Mouse (Mus musculus) liver, embryonic 16.5 days (tissue): ENCODE results near the gene Olfr937. TPM values are rescaled to one million over a fixed set of nuclear protein-coding genes. Genes with fewer than 3 reads are reported as not detected.

ENCODE experiments used
- ATAC-seq: fragments of 200-750 bp; cut with Nextera tagmentation; 2 replicates; pipeline ENCODE4 v1.8.0; 2017; ENCODE audit warnings: low read depth, mild to moderate bottlenecking, moderate number of reproducible peaks, moderate library complexity
- H3K27ac ChIP-seq: fragments of 300-500 bp; sonication (generic); 2 replicates; pipeline ENCODE4 v1.5.1; 2014; ENCODE audit warnings: mild to moderate bottlenecking, low read length
- H3K27me3 ChIP-seq: fragments of 300-500 bp; sonication (generic); 2 replicates; pipeline ENCODE4 v1.6.1; 2014; ENCODE audit warnings: low read depth, low read length, mixed read lengths; ENCODE audit not compliant: control insufficient read depth, insufficient read depth
- H3K36me3 ChIP-seq: fragments of 300-500 bp; sonication (generic); 2 replicates; pipeline ENCODE4 v1.6.1; 2014; ENCODE audit warnings: mild to moderate bottlenecking; ENCODE audit not compliant: control insufficient read depth, insufficient read depth
- H3K4me1 ChIP-seq: fragments of 300-500 bp; sonication (generic); 2 replicates; pipeline ENCODE4 v1.6.1; 2014; ENCODE audit warnings: low read depth, low read length, mixed read lengths; ENCODE audit not compliant: control insufficient read depth
- H3K4me2 ChIP-seq: fragments of 300-500 bp; sonication (generic); 2 replicates; pipeline ENCODE4 v1.6.1; 2014; ENCODE audit warnings: low read depth, low read length, mixed read lengths
- H3K4me3 ChIP-seq: fragments of 300-500 bp; sonication (generic); 2 replicates; pipeline ENCODE4 v1.5.1; 2014; ENCODE audit warnings: low read depth, mild to moderate bottlenecking, low read length
- H3K9ac ChIP-seq: fragments of 300-500 bp; sonication (generic); 2 replicates; pipeline ENCODE4 v1.6.1; 2014; ENCODE audit warnings: low read depth, low read length
- H3K9me3 ChIP-seq: fragments of 300-500 bp; sonication (generic); replicated peaks from 2 replicates; pipeline ENCODE4 v1.6.1; 2016; ENCODE audit warnings: low read length; ENCODE audit not compliant: control insufficient read depth
- WGBS: fragments of 180-500 bp; shearing (Covaris S2); extraction: QIAGEN DNeasy Blood & Tissue Kit; methylation state at CpG from one replicate; pipeline ENCODE4 v1.1.7; 2014; ENCODE audit not compliant: insufficient replicate concordance; 5-methylcytosine and 5-hydroxymethylcytosine counted together
- microRNA-seq: library from miRNA; unstranded; fragments of <30 nt; microRNA quantifications from one replicate; pipeline ENCODE4, GENCODE M21; 2016
- polyA plus RNA-seq: library from polyadenylated mRNA; unstranded; fragments of >200 nt; fragmentation: Nextera tagmentation; extraction: Ambion mirVana; gene quantifications from 2 replicates; pipeline ENCODE4 v1.2.1, GENCODE M21; 2015

The Olfr937 gene
- not detected in 2 replicates for polyA plus RNA-seq

GRCm38 (mm10) chr9:39064851-39065250, at the start of gene Olfr937:
Gene Olfr937, minus strand, starts transcription at chr9:39064951.
- no peak within 1 kb of the TSS for H3K27ac ChIP-seq
- no peak within 1 kb of the TSS for H3K4me2 ChIP-seq
- no peaks in the 10 kb centered on the region for H3K36me3 ChIP-seq
- 45% methylated on average over 1 of the region's 1 CpGs for WGBS
- H3K9me3 ChIP-seq, result no peaks in the 10 kb centered on the region
- no peak within 1 kb of the TSS for H3K4me3 ChIP-seq
- H3K4me1 ChIP-seq, result no peaks in the 10 kb centered on the region
- no peaks in the 10 kb centered on the region for H3K27me3 ChIP-seq
- H3K9ac ChIP-seq, result no peak within 1 kb of the TSS
- no peak for ATAC-seq

GRCm38 (mm10) chr9:39078787-39079186, 14.0 kb upstream of the Olfr937 start, which contains the start of gene Olfr938:
Gene Olfr938, minus strand, starts transcription at chr9:39078887.
- Histone ChIP-seq H3K4me3 (no peak within 1 kb of the TSS), H3K36me3 (no peaks in the 10 kb centered on the region), H3K4me2 (no peak within 1 kb of the TSS), H3K9me3 (no peaks in the 10 kb centered on the region), H3K27me3 (no peaks in the 10 kb centered on the region), H3K9ac (no peak within 1 kb of the TSS), H3K27ac (no peak within 1 kb of the TSS), H3K4me1 (no peaks in the 10 kb centered on the region)
- WGBS, result 59% methylated on average over 2 of the region's 2 CpGs
- no peak for ATAC-seq

- no peak for ATAC-seq
- 42% methylated on average over 1 of the region's 1 CpGs for WGBS
These were observed 41.5 kb downstream of the Olfr937 start, which contains the start of gene Olfr146 for GRCm38 (mm10) chr9:39023277-39023676. Gene Olfr146, minus strand, starts transcription at chr9:39023377.

More at GRCm38 (mm10) chr9:39023277-39023676, 41.5 kb downstream of the Olfr937 start, which contains the start of gene Olfr146:
- Histone ChIP-seq H3K27me3 (no peaks in the 10 kb centered on the region), H3K4me1 (no peaks in the 10 kb centered on the region), H3K4me2 (no peak within 1 kb of the TSS), H3K9me3 (no peaks in the 10 kb centered on the region), H3K36me3 (no peaks in the 10 kb centered on the region), H3K9ac (no peak within 1 kb of the TSS), H3K4me3 (no peak within 1 kb of the TSS), H3K27ac (no peak within 1 kb of the TSS)

Small RNA genes lying within 50 kb of the gene (microRNA-seq; reads per million reads assigned to microRNA genes)
- gene Gm25032, result not detected
- not detected for gene Gm25529

Other genes starting within 250 kb of the Olfr937 start
- not detected in 2 replicates for gene Olfr923, start 238.4 kb downstream of the Olfr937 start, polyA plus RNA-seq
- gene Olfr924, start 220.5 kb downstream of the Olfr937 start, polyA plus RNA-seq, result not detected in 2 replicates
- not detected in 2 replicates for gene Olfr26, start 209.9 kb downstream of the Olfr937 start, polyA plus RNA-seq
- gene Olfr926, start 187.8 kb downstream of the Olfr937 start, polyA plus RNA-seq, result not detected in 2 replicates
- gene Olfr930, start 135.1 kb downstream of the Olfr937 start, polyA plus RNA-seq, result not detected in 2 replicates
- gene Olfr933, start 92.6 kb downstream of the Olfr937 start, polyA plus RNA-seq, result not detected in 2 replicates
- not detected in 2 replicates for gene Olfr934, start 76.6 kb downstream of the Olfr937 start, polyA plus RNA-seq
- gene Olfr935, start 65.3 kb downstream of the Olfr937 start, polyA plus RNA-seq, result not detected in 2 replicates
- not detected in 2 replicates for gene Olfr146, start 41.6 kb downstream of the Olfr937 start, polyA plus RNA-seq
- not detected in 2 replicates for gene Olfr938, start 13.9 kb upstream of the Olfr937 start, polyA plus RNA-seq
- not detected in 2 replicates for gene Olfr27, start 63.2 kb upstream of the Olfr937 start, polyA plus RNA-seq
- not detected in 2 replicates for gene Olfr943, start 101.4 kb upstream of the Olfr937 start, polyA plus RNA-seq
- gene Olfr944, start 137.0 kb upstream of the Olfr937 start, polyA plus RNA-seq, result not detected in 2 replicates
- gene Olfr1537, start 185.0 kb upstream of the Olfr937 start, polyA plus RNA-seq, result not detected in 2 replicates
- gene Olfr945, start 211.9 kb upstream of the Olfr937 start, polyA plus RNA-seq, result not detected in 2 replicates